Mouse (Mus musculus): Measurements from ENCODE around the gene Sipa1l2. TPM values are rescaled to one million over a fixed set of nuclear protein-coding genes. Genes with fewer than 3 reads are reported as not detected.

The Sipa1l2 gene
- total and polyA plus RNA-seq, 2 experiments from 2014 or later: 10.1 to 52.6 TPM

DNA sequence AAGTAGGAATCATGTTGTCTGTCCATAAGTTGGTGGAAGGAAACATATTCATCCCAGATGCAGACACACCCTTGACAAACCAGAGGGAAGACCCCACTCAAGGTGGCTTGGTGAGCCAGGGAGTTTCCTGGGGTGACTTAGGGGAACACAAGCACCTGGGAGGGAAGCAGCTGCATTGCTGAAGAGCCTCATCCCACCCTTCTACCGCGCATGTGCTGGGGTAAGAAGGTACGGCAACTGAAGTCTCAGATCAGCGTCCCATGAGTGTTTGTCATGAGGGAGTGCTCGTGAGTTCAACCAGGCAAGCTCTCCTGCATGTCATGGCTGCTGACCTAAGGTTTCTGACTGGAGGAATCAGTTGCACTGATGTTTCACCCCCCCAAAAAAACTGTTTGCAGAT lies 138.8 kb downstream of the Sipa1l2 start:
- no peak overlapping the region for H3K4me3 ChIP-seq (ENCODE audit: low read depth, low read length)
- no peaks in the 10 kb centered on the region for H3K9me3 ChIP-seq (ENCODE audit: low read length)
- peaks cover 13% of the 10 kb centered on the region for H3K36me3 ChIP-seq (ENCODE audit: insufficient read depth, low read length)
- no peaks in the 10 kb centered on the region; the same call in 1 of the 2 replicates for H3K27me3 ChIP-seq (ENCODE audit: insufficient read depth, low read length)
- no peak overlapping the region for H3K27ac ChIP-seq (ENCODE audit: low read depth, low read length)
- no peak overlapping the region for H3K4me2 ChIP-seq (ENCODE audit: low read depth, low read length, poor library complexity, severe bottlenecking)
- TF ChIP-seq CTCF (IDR thresholded peaks at IDR 0.05): no peak
- 98% methylated on average over 5 of the region's 5 CpGs for WGBS
- no peak overlapping the region for H3K9ac ChIP-seq (replicated peaks; ENCODE audit: low read length, poor library complexity, severe bottlenecking)
- H3K4me1 ChIP-seq (ENCODE audit: insufficient read depth, low read length): no peaks in the 10 kb centered on the region
- DNase-seq (ENCODE audit: low spot score) (no peak), ATAC-seq (ENCODE audit: low FRiP score) (no peak)

DNA sequence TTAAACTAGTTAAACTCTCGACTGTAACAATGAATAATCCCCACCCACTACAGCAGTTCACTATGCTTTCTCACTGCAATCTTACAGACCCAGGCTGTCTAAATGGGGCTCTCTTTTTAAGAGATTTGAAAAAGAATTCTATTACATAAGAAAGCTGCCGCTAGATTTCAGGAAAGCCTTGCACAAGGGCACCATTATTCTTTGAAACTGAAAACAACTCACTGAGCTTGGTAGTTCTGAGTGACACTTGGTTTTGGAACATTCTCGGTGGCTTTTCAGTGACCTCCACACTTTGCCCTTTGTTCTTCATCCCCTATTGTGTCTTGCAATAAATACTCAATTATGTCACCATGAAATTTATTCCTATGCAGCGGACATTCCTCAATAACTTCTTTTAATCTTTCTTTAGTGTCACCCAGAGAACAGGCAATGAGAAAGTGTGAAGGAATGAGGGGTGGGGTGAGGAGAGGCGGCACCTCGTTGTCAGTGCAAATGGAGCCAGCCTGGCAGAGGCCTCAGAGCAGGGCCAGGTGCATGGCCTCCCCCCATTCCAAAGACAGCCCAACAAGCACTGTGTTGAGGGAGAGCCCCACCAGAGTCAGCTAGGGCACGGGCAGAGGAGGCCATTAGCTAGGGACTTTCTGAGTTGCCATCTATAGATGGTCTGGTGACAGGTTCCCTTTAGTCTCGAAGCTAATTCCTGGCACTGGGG lies 140.5 kb downstream of the Sipa1l2 start:
- 0 out of 2 replicates have a peak, but pooled peaks cover under 1% of the 10 kb centered on the region for H3K4me1 ChIP-seq (ENCODE audit: insufficient read depth, low read length)
- no peak overlapping the region for H3K4me3 ChIP-seq (ENCODE audit: low read depth, low read length)
- DNase-seq (ENCODE audit: low spot score): no peak
- ATAC-seq (ENCODE audit: low FRiP score): no peak
- 24% methylated on average over 8 of the region's 8 CpGs for WGBS
- H3K4me2 ChIP-seq (ENCODE audit: low read depth, low read length, poor library complexity, severe bottlenecking): no peak overlapping the region
- H3K9ac ChIP-seq (replicated peaks; ENCODE audit: low read length, poor library complexity, severe bottlenecking): no peak overlapping the region
- no peak overlapping the region for H3K27ac ChIP-seq (ENCODE audit: low read depth, low read length)
- no peaks in the 10 kb centered on the region; the same call in 1 of the 2 replicates for H3K27me3 ChIP-seq (ENCODE audit: insufficient read depth, low read length)
- peaks cover 11% of the 10 kb centered on the region for H3K36me3 ChIP-seq (ENCODE audit: insufficient read depth, low read length)
- TF ChIP-seq CTCF (IDR thresholded peaks at IDR 0.05): no peak
- H3K9me3 ChIP-seq (ENCODE audit: low read length): no peaks in the 10 kb centered on the region

- DNase-seq (ENCODE audit: low spot score) (no peak), ATAC-seq (ENCODE audit: low FRiP score) (no peak; the same call in 1 of the 2 replicates)
- WGBS: 48% methylated on average over 10 of the region's 10 CpGs
- no peak overlapping the region for H3K9ac ChIP-seq (replicated peaks; ENCODE audit: low read length, poor library complexity, severe bottlenecking)
- no peak overlapping the region for H3K27ac ChIP-seq (ENCODE audit: low read depth, low read length)
- H3K36me3 ChIP-seq (ENCODE audit: insufficient read depth, low read length): peaks cover 13% of the 10 kb centered on the region
- H3K4me2 ChIP-seq (ENCODE audit: low read depth, low read length, poor library complexity, severe bottlenecking): no peak overlapping the region
- no peak overlapping the region for H3K4me3 ChIP-seq (ENCODE audit: low read depth, low read length)
- no peaks in the 10 kb centered on the region; the same call in 1 of the 2 replicates for H3K27me3 ChIP-seq (ENCODE audit: insufficient read depth, low read length)
- no peaks in the 10 kb centered on the region for H3K9me3 ChIP-seq (ENCODE audit: low read length)
- no peak for TF ChIP-seq CTCF (IDR thresholded peaks at IDR 0.05)
- 0 out of 2 replicates have a peak, but pooled peaks cover 6% of the 10 kb centered on the region for H3K4me1 ChIP-seq (ENCODE audit: insufficient read depth, low read length)
Measured at GRCm38 (mm10) chr8:125423861-125424260, 145.7 kb downstream of the Sipa1l2 start.

- ATAC-seq (ENCODE audit: low FRiP score): no peak
- no peak overlapping the region for H3K27ac ChIP-seq (ENCODE audit: low read depth, low read length)
- DNase-seq (ENCODE audit: low spot score): no peak
- no peak overlapping the region for H3K9ac ChIP-seq (replicated peaks; ENCODE audit: low read length, poor library complexity, severe bottlenecking)
- no peaks in the 10 kb centered on the region for H3K27me3 ChIP-seq (ENCODE audit: insufficient read depth, low read length)
- peaks cover 13% of the 10 kb centered on the region for H3K36me3 ChIP-seq (ENCODE audit: insufficient read depth, low read length)
- H3K4me1 ChIP-seq (ENCODE audit: insufficient read depth, low read length): 0 out of 2 replicates have a peak, but pooled peaks cover 6% of the 10 kb centered on the region
- 78% methylated on average over 14 of the region's 14 CpGs for WGBS
- H3K4me2 ChIP-seq (ENCODE audit: low read depth, low read length, poor library complexity, severe bottlenecking): no peak overlapping the region
- H3K4me3 ChIP-seq (ENCODE audit: low read depth, low read length): no peak overlapping the region
- H3K9me3 ChIP-seq (ENCODE audit: low read length): no peaks in the 10 kb centered on the region
- TF ChIP-seq CTCF (IDR thresholded peaks at IDR 0.05): no peak
Measured at GRCm38 (mm10) chr8:125419202-125419830, 150.3 kb downstream of the Sipa1l2 start.

GRCm38 (mm10) chr8:125416146-125416545 lies 153.5 kb downstream of the Sipa1l2 start:
- Histone ChIP-seq H3K4me2 (ENCODE audit: low read depth, low read length, poor library complexity, severe bottlenecking) (no peak overlapping the region), H3K9me3 (ENCODE audit: low read length) (no peaks in the 10 kb centered on the region), H3K27me3 (ENCODE audit: insufficient read depth, low read length) (no peaks in the 10 kb centered on the region), H3K27ac (ENCODE audit: low read depth, low read length) (no peak overlapping the region), H3K4me1 (ENCODE audit: insufficient read depth, low read length) (no peaks in the 10 kb centered on the region), H3K4me3 (ENCODE audit: low read depth, low read length) (no peak overlapping the region), H3K9ac (replicated peaks; ENCODE audit: low read length, poor library complexity, severe bottlenecking) (no peak overlapping the region), H3K36me3 (ENCODE audit: insufficient read depth, low read length) (peaks cover under 1% of the 10 kb centered on the region; the same call in 1 of the 2 replicates)
- TF ChIP-seq CTCF (IDR thresholded peaks at IDR 0.05): no peak
- DNase-seq (ENCODE audit: low spot score) (no peak), ATAC-seq (ENCODE audit: low FRiP score) (no peak)
- 83% methylated on average over 6 of the region's 6 CpGs for WGBS

DNA sequence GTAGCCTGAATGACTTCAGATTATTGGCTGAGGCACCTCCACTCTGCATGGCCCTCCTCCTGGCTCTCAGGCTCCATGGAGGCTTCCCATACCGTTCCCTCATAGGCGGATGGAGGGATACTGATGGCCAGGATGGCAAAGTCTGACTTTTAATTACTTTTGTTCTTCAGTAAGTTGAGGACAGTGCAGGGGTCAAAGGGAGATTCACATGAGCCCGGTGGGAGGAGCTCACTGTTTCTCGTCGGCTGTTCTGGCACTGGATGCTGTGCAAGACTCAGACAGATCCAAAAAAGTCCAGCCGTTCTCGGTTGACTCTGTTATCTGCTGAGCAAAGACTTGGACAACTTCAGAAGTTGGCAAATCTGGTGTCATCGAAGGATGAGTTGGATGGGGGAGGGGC lies 155.0 kb downstream of the Sipa1l2 start:
- Histone ChIP-seq H3K9ac (replicated peaks; ENCODE audit: low read length, poor library complexity, severe bottlenecking) (no peak overlapping the region), H3K4me3 (ENCODE audit: low read depth, low read length) (no peak overlapping the region), H3K27me3 (ENCODE audit: insufficient read depth, low read length) (no peaks in the 10 kb centered on the region), H3K4me1 (ENCODE audit: insufficient read depth, low read length) (no peaks in the 10 kb centered on the region), H3K9me3 (ENCODE audit: low read length) (no peaks in the 10 kb centered on the region), H3K27ac (ENCODE audit: low read depth, low read length) (no peak overlapping the region), H3K4me2 (ENCODE audit: low read depth, low read length, poor library complexity, severe bottlenecking) (no peak overlapping the region), H3K36me3 (ENCODE audit: insufficient read depth, low read length) (no peaks in the 10 kb centered on the region)
- ATAC-seq (ENCODE audit: low FRiP score): no peak
- WGBS: 82% methylated on average over 8 of the region's 8 CpGs
- no peak for DNase-seq (ENCODE audit: low spot score)
- TF ChIP-seq CTCF (IDR thresholded peaks at IDR 0.05): no peak

Data from midbrain, postnatal 0 days (tissue).